Mouse (Mus musculus) stomach, embryonic 14.5 days (tissue): Measurements from ENCODE around the gene Prkag1. TPM values are rescaled to one million over a fixed set of nuclear protein-coding genes. Genes with fewer than 3 reads are reported as not detected.
A peak's percentile ranks its signal among the peaks of the same experiment; 100 is the strongest.

Experiments used
- ATAC-seq: fragments of 200-750 bp; cut with Nextera tagmentation; 2 replicates; pipeline ENCODE4 v1.8.0; 2017; ENCODE audit warnings: low read depth, moderate TSS enrichment; ENCODE audit not compliant: insufficient number of reproducible peaks, insufficient read depth, low FRiP score
- H3K27ac ChIP-seq: fragments of 300-500 bp; sonication (generic); 2 replicates; pipeline ENCODE4 v1.5.1; 2014; ENCODE audit warnings: mild to moderate bottlenecking, low read length, moderate library complexity, mixed read lengths
- H3K27me3 ChIP-seq: fragments of 300-500 bp; sonication (generic); 2 replicates; pipeline ENCODE4 v1.6.1; 2014; ENCODE audit warnings: low read length, control low read depth, mixed read lengths; ENCODE audit not compliant: control insufficient read depth, insufficient read depth
- H3K36me3 ChIP-seq: fragments of 300-500 bp; sonication (generic); 2 replicates; pipeline ENCODE4 v1.6.1; 2014; ENCODE audit warnings: mild to moderate bottlenecking, control low read depth, low read length, moderate library complexity, mixed read lengths; ENCODE audit not compliant: control insufficient read depth, insufficient read depth
- H3K4me1 ChIP-seq: fragments of 300-500 bp; sonication (generic); 2 replicates; pipeline ENCODE4 v1.6.1; 2014; ENCODE audit warnings: low read length, control low read depth, mixed read lengths; ENCODE audit not compliant: control insufficient read depth, insufficient read depth
- H3K4me2 ChIP-seq: fragments of 300-500 bp; sonication (generic); replicated peaks from 2 replicates; pipeline ENCODE4 v1.6.1; 2014; ENCODE audit warnings: low read depth, low read length, control low read depth
- H3K4me3 ChIP-seq: fragments of 300-500 bp; sonication (generic); 2 replicates; pipeline ENCODE4 v1.5.1; 2014; ENCODE audit warnings: low read depth, low read length, control low read depth
- H3K9ac ChIP-seq: fragments of 300-500 bp; sonication (generic); replicated peaks from 2 replicates; pipeline ENCODE4 v1.6.1; 2014; ENCODE audit warnings: low read depth, mild to moderate bottlenecking, control low read depth, low read length, moderate library complexity, mixed read lengths
- H3K9me3 ChIP-seq: fragments of 300-500 bp; sonication (generic); 2 replicates; pipeline ENCODE4 v1.6.1; 2016; ENCODE audit warnings: low read depth, low read length, control low read depth; ENCODE audit not compliant: control insufficient read depth
- WGBS: fragments of 180-500 bp; shearing (Covaris S2); extraction: QIAGEN DNeasy Blood & Tissue Kit; methylation state at CpG from one replicate; pipeline ENCODE4 v1.1.7; 2014; 5-methylcytosine and 5-hydroxymethylcytosine counted together
- polyA plus RNA-seq: library from polyadenylated mRNA; unstranded; fragments of >200 nt; fragmentation: Nextera tagmentation; extraction: Ambion mirVana; gene quantifications from 2 replicates; pipeline ENCODE4 v1.2.1, GENCODE M21; 2014

Gene Prkag1
- polyA plus RNA-seq, 1 experiment from 2014 or later, result 80.0 TPM

DNA sequence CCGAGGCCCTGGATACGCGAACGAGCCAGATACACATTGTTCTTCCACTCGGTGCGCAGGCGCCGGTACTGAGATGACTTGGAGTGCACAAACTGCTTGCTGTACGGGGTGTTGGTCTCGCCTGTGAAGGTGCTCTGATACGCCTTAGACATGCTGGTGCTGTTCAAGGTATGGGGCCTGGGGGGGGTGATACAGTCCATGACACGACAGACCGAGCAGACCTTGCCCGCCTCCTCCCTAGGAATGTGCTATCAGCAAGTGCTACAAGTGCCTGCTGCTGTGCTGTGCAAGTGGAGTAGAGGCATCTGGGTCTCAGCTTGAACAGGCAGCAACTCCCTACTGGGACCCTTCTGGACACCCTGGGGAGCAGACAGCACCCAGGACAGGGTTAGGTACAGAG lies 4.0 kb upstream of the Prkag1 start:
- no peak overlapping the region for H3K4me2 ChIP-seq
- ATAC-seq, result no peak
- peaks cover 70% of the 10 kb centered on the region for H3K36me3 ChIP-seq
- H3K9ac ChIP-seq, result no peak overlapping the region
- no peaks in the 10 kb centered on the region for H3K9me3 ChIP-seq
- 0 out of 2 replicates have a peak, but pooled peaks cover 5% of the 10 kb centered on the region for H3K4me1 ChIP-seq
- H3K27me3 ChIP-seq, result no peaks in the 10 kb centered on the region
- no peak overlapping the region for H3K27ac ChIP-seq
- H3K4me3 ChIP-seq, result no peak overlapping the region
- 95% methylated on average over 14 of the region's 14 CpGs for WGBS

DNA sequence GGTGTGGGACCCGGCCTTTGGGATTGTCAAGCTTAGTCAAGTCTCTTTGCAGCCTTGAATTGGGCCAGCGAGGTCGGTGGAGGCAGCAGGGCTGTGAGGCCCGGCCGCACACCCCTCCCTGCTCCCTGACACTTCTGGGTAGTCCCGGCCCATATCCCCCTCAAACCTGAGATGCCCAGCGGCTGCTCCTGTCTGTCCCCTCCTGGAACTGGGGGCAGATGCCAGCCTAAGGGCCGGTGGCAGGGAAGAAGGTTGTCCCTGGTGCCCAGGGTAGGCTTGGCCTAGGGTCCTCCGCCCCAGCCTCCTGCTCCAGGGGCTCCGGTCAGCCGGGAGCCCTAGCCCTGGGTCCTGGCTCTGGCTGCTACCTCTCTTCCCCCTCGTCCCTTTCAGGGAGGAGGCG lies 2.7 kb upstream of the Prkag1 start:
- Histone ChIP-seq H3K27me3 (no peaks in the 10 kb centered on the region), H3K9me3 (no peaks in the 10 kb centered on the region), H3K4me1 (peaks cover 9% of the 10 kb centered on the region; the same call in 1 of the 2 replicates), H3K4me3 (no peak overlapping the region), H3K9ac (no peak overlapping the region), H3K36me3 (peaks cover 57% of the 10 kb centered on the region), H3K27ac (no peak overlapping the region), H3K4me2 (no peak overlapping the region)
- WGBS, result 86% methylated on average over 13 of the region's 13 CpGs
- no peak for ATAC-seq

DNA sequence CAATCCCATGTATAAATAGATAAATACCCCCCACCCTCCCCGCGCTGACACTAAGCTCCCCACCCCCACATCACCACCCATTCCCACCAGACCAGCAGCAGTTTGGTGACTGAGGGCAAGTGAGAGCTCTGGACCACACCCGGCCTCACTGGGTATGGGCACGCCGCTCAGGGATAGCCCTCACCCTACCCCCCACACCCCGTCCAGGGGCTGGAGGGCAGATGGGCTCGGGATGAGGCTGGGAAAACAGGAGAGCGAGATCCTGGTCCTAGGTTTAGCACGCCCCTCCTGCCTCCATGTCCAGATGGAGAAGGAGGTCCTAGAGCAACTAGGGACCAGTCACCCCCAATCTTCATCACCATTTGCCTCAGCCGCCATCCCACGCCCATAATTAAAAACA lies 2.0 kb upstream of the Prkag1 start:
- no peak overlapping the region for H3K27ac ChIP-seq
- WGBS, result 89% methylated on average over 11 of the region's 11 CpGs
- peaks cover 51% of the 10 kb centered on the region for H3K36me3 ChIP-seq
- H3K4me2 ChIP-seq, result no peak overlapping the region
- no peaks in the 10 kb centered on the region for H3K9me3 ChIP-seq
- no peak overlapping the region for H3K9ac ChIP-seq
- no peaks in the 10 kb centered on the region for H3K27me3 ChIP-seq
- H3K4me3 ChIP-seq, result no peak overlapping the region
- peaks cover 9% of the 10 kb centered on the region; the same call in 1 of the 2 replicates for H3K4me1 ChIP-seq
- ATAC-seq, result no peak

DNA sequence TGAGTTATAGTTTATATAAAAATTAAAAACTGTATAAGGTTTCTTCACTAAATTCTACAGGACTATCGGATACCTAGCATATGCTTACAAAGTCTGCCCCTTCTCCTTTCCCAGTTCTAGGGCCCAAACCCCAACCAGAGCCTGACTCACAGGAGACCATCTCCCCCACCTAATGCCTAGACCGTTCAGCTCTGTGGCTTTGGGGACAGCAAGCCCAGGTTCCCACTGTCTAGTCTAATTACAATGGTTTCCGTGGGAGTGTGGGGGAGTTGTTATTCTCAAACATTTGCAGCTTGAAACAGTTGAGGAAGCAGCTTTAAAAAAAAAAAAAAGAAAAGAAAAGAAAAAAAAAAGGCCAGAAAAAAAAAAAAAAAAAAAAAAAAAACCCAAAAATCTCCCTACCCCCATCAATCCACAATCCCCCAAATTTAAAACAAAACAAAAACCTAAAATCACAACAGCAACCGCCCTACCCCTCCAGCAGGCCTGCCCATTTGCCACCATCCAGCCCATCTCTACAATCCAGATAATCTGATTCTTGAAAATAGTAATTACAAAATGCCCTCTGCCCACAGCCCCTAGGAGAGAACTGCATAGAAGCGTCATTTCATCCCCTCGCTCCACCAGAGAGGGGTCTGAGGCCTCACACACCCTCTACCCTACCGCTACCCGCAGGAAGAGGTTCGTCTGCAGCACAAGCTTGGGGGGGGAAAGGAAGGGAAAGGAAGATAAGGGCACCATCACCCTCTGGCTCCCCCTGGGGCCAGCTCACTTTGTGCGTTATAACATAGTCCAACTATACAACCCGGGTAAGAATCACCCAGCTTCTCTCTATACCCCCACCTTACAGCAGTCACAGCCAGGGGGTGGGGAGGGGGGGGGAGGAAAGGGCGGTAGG lies 1.1 kb upstream of the Prkag1 start:
- Histone ChIP-seq H3K36me3 (peaks cover 45% of the 10 kb centered on the region), H3K27me3 (no peaks in the 10 kb centered on the region), H3K4me1 (peaks cover 9% of the 10 kb centered on the region; the same call in 1 of the 2 replicates), H3K9ac (no peak overlapping the region), H3K9me3 (no peaks in the 10 kb centered on the region), H3K4me2 (0 out of 2 replicates have a peak overlapping the region, but pooled peaks have one; percentile 6), H3K4me3 (no peak overlapping the region; the same call in 1 of the 2 replicates), H3K27ac (peak overlapping the region; percentile 92)
- ATAC-seq, result no peak
- 64% methylated on average over 12 of the region's 12 CpGs for WGBS

DNA sequence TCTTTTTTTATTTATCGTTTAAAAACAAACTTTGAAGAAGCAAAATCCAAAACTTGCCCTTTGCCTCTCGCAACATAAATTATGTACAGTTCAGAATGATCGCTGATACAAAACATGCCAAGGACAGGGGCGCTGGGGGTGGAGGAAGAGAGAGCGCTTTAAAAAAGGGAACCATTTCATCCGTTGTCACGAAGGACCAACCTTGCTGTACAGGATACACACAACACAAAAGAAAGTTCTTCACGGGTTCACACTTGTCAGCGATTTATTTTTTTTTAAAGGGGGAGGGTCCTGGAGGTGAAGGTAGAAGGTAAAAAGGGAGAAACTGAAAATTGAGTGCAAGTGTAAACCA lies 339 bp upstream of the Prkag1 start:
- ATAC-seq, result no peak
- H3K4me2 ChIP-seq, result peak overlapping the region; percentile 50
- WGBS, result 11% methylated on average over 9 of the region's 9 CpGs
- no peaks in the 10 kb centered on the region for H3K9me3 ChIP-seq
- H3K27me3 ChIP-seq, result no peaks in the 10 kb centered on the region
- H3K4me3 ChIP-seq, result peak overlapping the region; percentile 92
- peaks cover 9% of the 10 kb centered on the region; the same call in 1 of the 2 replicates for H3K4me1 ChIP-seq
- H3K27ac ChIP-seq, result peak overlapping the region; percentile 92
- H3K9ac ChIP-seq, result 0 out of 2 replicates have a peak overlapping the region, but pooled peaks have one; percentile 22
- peaks cover 38% of the 10 kb centered on the region for H3K36me3 ChIP-seq

DNA sequence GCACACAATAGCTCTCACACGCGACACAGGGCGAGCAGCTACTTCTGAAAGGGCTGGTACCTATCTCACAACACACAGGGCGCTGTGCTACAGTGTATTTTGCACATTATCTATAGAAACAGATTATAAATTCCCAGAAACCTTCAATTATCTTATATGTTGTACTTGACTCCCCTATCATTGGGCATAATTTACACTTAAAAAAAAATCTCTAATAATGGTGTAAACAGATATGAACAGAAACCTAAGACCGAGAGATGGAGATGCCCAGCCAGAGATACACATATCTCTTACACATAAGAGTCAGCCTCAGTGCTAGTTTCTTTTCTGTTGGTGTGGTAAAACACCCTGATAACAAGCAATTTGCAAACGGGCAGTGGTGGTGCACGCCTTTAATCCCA lies 3.7 kb downstream of the Prkag1 start:
- no peak overlapping the region for H3K4me2 ChIP-seq
- H3K36me3 ChIP-seq, result peaks cover 20% of the 10 kb centered on the region
- no peak overlapping the region for H3K27ac ChIP-seq
- peaks cover 9% of the 10 kb centered on the region; the same call in 1 of the 2 replicates for H3K4me1 ChIP-seq
- WGBS, result 88% methylated on average over 7 of the region's 7 CpGs
- no peak overlapping the region for H3K9ac ChIP-seq
- ATAC-seq, result no peak
- no peak overlapping the region for H3K4me3 ChIP-seq
- no peaks in the 10 kb centered on the region for H3K9me3 ChIP-seq
- no peaks in the 10 kb centered on the region for H3K27me3 ChIP-seq

DNA sequence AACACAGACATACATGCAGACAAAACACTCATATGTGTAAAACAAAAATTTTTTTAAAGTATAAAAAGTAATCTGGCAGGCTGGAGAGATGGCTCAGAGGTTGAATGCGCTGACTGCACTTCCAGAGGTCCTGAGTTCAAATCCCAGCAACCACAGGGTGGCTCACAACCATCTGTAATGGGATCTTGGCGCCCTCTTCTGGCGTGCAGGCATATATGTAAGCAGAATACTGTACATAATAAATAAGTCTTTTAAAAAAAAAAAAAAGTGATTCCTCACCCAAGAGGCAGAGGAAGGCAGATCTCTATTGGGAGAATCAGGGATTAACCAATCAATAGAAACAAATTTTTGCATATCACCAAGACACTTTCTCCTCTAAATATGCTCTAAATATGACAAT lies 7.9 kb downstream of the Prkag1 start:
- Histone ChIP-seq H3K4me1 (no peaks in the 10 kb centered on the region), H3K36me3 (peaks cover 31% of the 10 kb centered on the region), H3K27ac (no peak overlapping the region), H3K9me3 (no peaks in the 10 kb centered on the region), H3K4me2 (no peak overlapping the region), H3K9ac (no peak overlapping the region), H3K4me3 (no peak overlapping the region), H3K27me3 (no peaks in the 10 kb centered on the region)
- no peak for ATAC-seq
- WGBS, result 72% methylated on average over 3 of the region's 3 CpGs

DNA sequence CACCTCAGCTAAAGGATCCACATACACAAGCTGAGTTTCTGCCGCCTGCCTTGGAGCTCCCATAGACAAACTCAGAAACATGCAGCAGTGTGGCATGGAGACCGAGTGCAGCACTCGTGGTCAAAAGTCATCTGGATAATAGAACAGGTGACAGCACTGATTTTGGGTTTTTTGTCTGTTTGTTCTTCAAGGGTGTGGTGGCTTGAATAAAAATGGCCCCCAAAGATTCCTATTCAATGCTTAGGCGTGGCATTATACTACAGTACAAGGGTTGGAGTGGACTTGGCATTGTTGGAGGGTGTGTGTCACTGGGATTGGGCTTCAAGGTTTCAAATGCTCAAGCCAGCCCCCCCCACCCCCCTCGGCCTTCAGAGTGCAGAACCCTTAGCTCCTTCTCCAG lies 9.2 kb downstream of the Prkag1 start:
- H3K36me3 ChIP-seq, result peaks cover 28% of the 10 kb centered on the region

More for the DNA sequence above, 9.2 kb downstream of the Prkag1 start:
- Histone ChIP-seq H3K9me3 (no peaks in the 10 kb centered on the region), H3K4me1 (no peaks in the 10 kb centered on the region), H3K27me3 (no peaks in the 10 kb centered on the region), H3K4me2 (no peak overlapping the region), H3K27ac (no peak overlapping the region), H3K9ac (no peak overlapping the region), H3K4me3 (no peak overlapping the region)
- WGBS, result 87% methylated on average over 5 of the region's 5 CpGs
- no peak for ATAC-seq
